19 mouse cellular contexts compared by ENCODE assay signal in genomic region chr7:56236617-56237016, GRCm38 (mm10). TPM values are rescaled to one million over a fixed set of nuclear protein-coding genes. Genes with fewer than 3 reads are reported as not detected.
"Had no signal": no experiment of that assay in that cellular context is flagged by ENCODE, and none has a peak within 500 bp of the region (broad histone marks: within the 10 kb centered on the region; RNA-seq: fewer than 3 reads in every experiment).

No protein-coding gene starts in this region.

- H3K9me3 ChIP-seq: kidney, embryonic 15.5 days; limb, embryonic 12.5 days; limb, embryonic 15.5 days had no signal

- H3K4me2 ChIP-seq: kidney, embryonic 15.5 days; limb, embryonic 12.5 days; limb, embryonic 15.5 days; liver, embryonic 11.5 days; lung, embryonic 14.5 days had no signal

- H3K27me3 ChIP-seq: kidney, embryonic 15.5 days; limb, embryonic 12.5 days; limb, embryonic 15.5 days had no signal

- ATAC-seq: liver, postnatal 0 days; lung, postnatal 0 days had no signal

- H3K4me3 ChIP-seq: kidney, embryonic 15.5 days; limb, embryonic 12.5 days; limb, embryonic 15.5 days had no signal

- DNase-seq: kidney, adult 11 months; kidney, adult 8-10 months; kidney, postnatal 10 days; kidney, postnatal 36 days; left cerebral cortex, postnatal 4 days; liver, postnatal 0 days; lung, embryonic 14.5 days; thymus, adult 2 months; thymus, postnatal 14 days; thymus, postnatal 4 days had no signal

- H3K27ac ChIP-seq: kidney, embryonic 15.5 days; limb, embryonic 12.5 days; limb, embryonic 15.5 days; liver, embryonic 14.5 days; macrophage; stomach, postnatal 0 days had no signal

- H3K9ac ChIP-seq: kidney, embryonic 15.5 days; limb, embryonic 12.5 days; limb, embryonic 15.5 days; liver, embryonic 14.5 days; liver, postnatal 0 days; lung, embryonic 14.5 days had no signal

- H3K4me1 ChIP-seq: kidney, embryonic 15.5 days; limb, embryonic 12.5 days; limb, embryonic 15.5 days had no signal

RNA-seq across cellular contexts. Expression of gene Oca2, which starts 2.9 kb away (rescaled TPM):
- polyA plus RNA-seq: limb, embryonic 12.5 days; liver, embryonic 14.5 days; liver, postnatal 0 days; lung, embryonic 14.5 days; lung, postnatal 0 days; macrophage; small intestine, adult 2 months; thymus, adult 2 months had no signal
